Mouse (Mus musculus): ENCODE measurements at regions not wholly inside any gene's neighbourhood (a gene's known extent, or its start where the extent isn't known, plus 50 kb on each side); places are given as distances from the start of the nearest gene placed in this dataset.

- H3K4me2 ChIP-seq: no peak overlapping the region
- H3K9ac ChIP-seq (ENCODE audit: low read length): no peak overlapping the region
- no peaks in the 10 kb centered on the region for H3K9me3 ChIP-seq (ENCODE audit: control insufficient read depth, low read length)
- peak; percentile 83 for DNase-seq (ENCODE audit: low spot score, missing footprints)
- H3K27me3 ChIP-seq (ENCODE audit: control insufficient read depth, insufficient read depth, low read length): no peaks in the 10 kb centered on the region
- H3K4me1 ChIP-seq (ENCODE audit: control insufficient read depth, insufficient read depth, low read length): no peaks in the 10 kb centered on the region
- no peaks in the 10 kb centered on the region for H3K36me3 ChIP-seq (ENCODE audit: control insufficient read depth, insufficient read depth, low read length)
- no peak overlapping the region for H3K27ac ChIP-seq (ENCODE audit: low read depth, low read length)
- H3K4me3 ChIP-seq (ENCODE audit: low read depth, low read length): no peak overlapping the region
- ATAC-seq (ENCODE audit: low FRiP score): no peak
- WGBS: 81% methylated on average over 28 of the region's 28 CpGs
Observed at GRCm38 (mm10) chr15:93824729-93825694, 229.3 kb upstream of the Prickle1 start.

GRCm38 (mm10) chr15:93821236-93821635 lies 225.5 kb upstream of the Prickle1 start:
- no peak overlapping the region for H3K4me2 ChIP-seq
- H3K27me3 ChIP-seq (ENCODE audit: control insufficient read depth, insufficient read depth, low read length): no peaks in the 10 kb centered on the region
- no peaks in the 10 kb centered on the region for H3K9me3 ChIP-seq (ENCODE audit: control insufficient read depth, low read length)
- H3K27ac ChIP-seq (ENCODE audit: low read depth, low read length): no peak overlapping the region
- H3K4me3 ChIP-seq (ENCODE audit: low read depth, low read length): no peak overlapping the region
- no peaks in the 10 kb centered on the region for H3K4me1 ChIP-seq (ENCODE audit: control insufficient read depth, insufficient read depth, low read length)
- 91% methylated on average over 6 of the region's 6 CpGs for WGBS
- no peaks in the 10 kb centered on the region for H3K36me3 ChIP-seq (ENCODE audit: control insufficient read depth, insufficient read depth, low read length)
- DNase-seq (ENCODE audit: low spot score, missing footprints) (no peak), ATAC-seq (ENCODE audit: low FRiP score) (no peak)
- H3K9ac ChIP-seq (ENCODE audit: low read length): no peak overlapping the region

- Histone ChIP-seq H3K27ac (ENCODE audit: low read depth, low read length) (no peak overlapping the region), H3K4me3 (ENCODE audit: low read depth, low read length) (no peak overlapping the region), H3K27me3 (ENCODE audit: control insufficient read depth, insufficient read depth, low read length) (no peaks in the 10 kb centered on the region), H3K4me1 (ENCODE audit: control insufficient read depth, insufficient read depth, low read length) (no peaks in the 10 kb centered on the region), H3K4me2 (no peak overlapping the region), H3K36me3 (ENCODE audit: control insufficient read depth, insufficient read depth, low read length) (no peaks in the 10 kb centered on the region), H3K9ac (ENCODE audit: low read length) (no peak overlapping the region), H3K9me3 (ENCODE audit: control insufficient read depth, low read length) (no peaks in the 10 kb centered on the region)
- WGBS: 84% methylated on average over 7 of the region's 7 CpGs
- ATAC-seq (ENCODE audit: low FRiP score) (no peak), DNase-seq (ENCODE audit: low spot score, missing footprints) (no peak)
Observed at GRCm38 (mm10) chr15:93812011-93812410, 216.3 kb upstream of the Prickle1 start.

GRCm38 (mm10) chr15:93807993-93808392 lies 212.3 kb upstream of the Prickle1 start:
- no peak for DNase-seq (ENCODE audit: low spot score, missing footprints)
- no peaks in the 10 kb centered on the region for H3K4me1 ChIP-seq (ENCODE audit: control insufficient read depth, insufficient read depth, low read length)
- no peak overlapping the region for H3K9ac ChIP-seq (ENCODE audit: low read length)
- WGBS: 90% methylated on average over 8 of the region's 8 CpGs
- no peaks in the 10 kb centered on the region for H3K9me3 ChIP-seq (ENCODE audit: control insufficient read depth, low read length)
- H3K4me2 ChIP-seq: no peak overlapping the region
- no peak overlapping the region for H3K4me3 ChIP-seq (ENCODE audit: low read depth, low read length)
- no peaks in the 10 kb centered on the region for H3K36me3 ChIP-seq (ENCODE audit: control insufficient read depth, insufficient read depth, low read length)
- no peak for ATAC-seq (ENCODE audit: low FRiP score)
- H3K27ac ChIP-seq (ENCODE audit: low read depth, low read length): no peak overlapping the region
- no peaks in the 10 kb centered on the region for H3K27me3 ChIP-seq (ENCODE audit: control insufficient read depth, insufficient read depth, low read length)

GRCm38 (mm10) chr15:93807505-93807904 lies 211.8 kb upstream of the Prickle1 start:
- Histone ChIP-seq H3K36me3 (ENCODE audit: control insufficient read depth, insufficient read depth, low read length) (no peaks in the 10 kb centered on the region), H3K4me1 (ENCODE audit: control insufficient read depth, insufficient read depth, low read length) (no peaks in the 10 kb centered on the region), H3K27ac (ENCODE audit: low read depth, low read length) (no peak overlapping the region), H3K4me2 (no peak overlapping the region), H3K4me3 (ENCODE audit: low read depth, low read length) (no peak overlapping the region), H3K9me3 (ENCODE audit: control insufficient read depth, low read length) (no peaks in the 10 kb centered on the region), H3K27me3 (ENCODE audit: control insufficient read depth, insufficient read depth, low read length) (no peaks in the 10 kb centered on the region), H3K9ac (ENCODE audit: low read length) (no peak overlapping the region)
- ATAC-seq (ENCODE audit: low FRiP score) (no peak), DNase-seq (ENCODE audit: low spot score, missing footprints) (no peak)
- 91% methylated on average over 8 of the region's 8 CpGs for WGBS

GRCm38 (mm10) chr15:93804703-93805102 lies 209.0 kb upstream of the Prickle1 start:
- DNase-seq (ENCODE audit: low spot score, missing footprints) (no peak), ATAC-seq (ENCODE audit: low FRiP score) (no peak)
- no peak overlapping the region for H3K4me2 ChIP-seq
- H3K27me3 ChIP-seq (ENCODE audit: control insufficient read depth, insufficient read depth, low read length): no peaks in the 10 kb centered on the region
- H3K36me3 ChIP-seq (ENCODE audit: control insufficient read depth, insufficient read depth, low read length): no peaks in the 10 kb centered on the region
- no peaks in the 10 kb centered on the region for H3K4me1 ChIP-seq (ENCODE audit: control insufficient read depth, insufficient read depth, low read length)
- H3K9ac ChIP-seq (ENCODE audit: low read length): no peak overlapping the region
- no peaks in the 10 kb centered on the region for H3K9me3 ChIP-seq (ENCODE audit: control insufficient read depth, low read length)
- no peak overlapping the region for H3K27ac ChIP-seq (ENCODE audit: low read depth, low read length)
- 91% methylated on average over 9 of the region's 9 CpGs for WGBS
- no peak overlapping the region for H3K4me3 ChIP-seq (ENCODE audit: low read depth, low read length)

- Histone ChIP-seq H3K4me3 (ENCODE audit: low read depth, low read length) (no peak overlapping the region), H3K27ac (ENCODE audit: low read depth, low read length) (no peak overlapping the region), H3K4me2 (no peak overlapping the region), H3K9me3 (ENCODE audit: control insufficient read depth, low read length) (no peaks in the 10 kb centered on the region), H3K9ac (ENCODE audit: low read length) (no peak overlapping the region), H3K27me3 (ENCODE audit: control insufficient read depth, insufficient read depth, low read length) (no peaks in the 10 kb centered on the region), H3K36me3 (ENCODE audit: control insufficient read depth, insufficient read depth, low read length) (no peaks in the 10 kb centered on the region), H3K4me1 (ENCODE audit: control insufficient read depth, insufficient read depth, low read length) (no peaks in the 10 kb centered on the region)
- 91% methylated on average over 9 of the region's 9 CpGs for WGBS
- ATAC-seq (ENCODE audit: low FRiP score) (no peak), DNase-seq (ENCODE audit: low spot score, missing footprints) (no peak)
Observed at GRCm38 (mm10) chr15:93790531-93790930, 194.8 kb upstream of the Prickle1 start.

- Histone ChIP-seq H3K27me3 (ENCODE audit: control insufficient read depth, insufficient read depth, low read length) (no peaks in the 10 kb centered on the region), H3K36me3 (ENCODE audit: control insufficient read depth, insufficient read depth, low read length) (no peaks in the 10 kb centered on the region), H3K27ac (ENCODE audit: low read depth, low read length) (no peak overlapping the region), H3K4me1 (ENCODE audit: control insufficient read depth, insufficient read depth, low read length) (no peaks in the 10 kb centered on the region), H3K4me3 (ENCODE audit: low read depth, low read length) (no peak overlapping the region), H3K9me3 (ENCODE audit: control insufficient read depth, low read length) (no peaks in the 10 kb centered on the region), H3K9ac (ENCODE audit: low read length) (no peak overlapping the region), H3K4me2 (no peak overlapping the region)
- WGBS: 88% methylated on average over 3 of the region's 3 CpGs
- DNase-seq (ENCODE audit: low spot score, missing footprints) (no peak), ATAC-seq (ENCODE audit: low FRiP score) (no peak)
Observed at GRCm38 (mm10) chr15:93789762-93790161, 194.1 kb upstream of the Prickle1 start.

- no peak overlapping the region for H3K4me2 ChIP-seq
- no peak overlapping the region for H3K4me3 ChIP-seq (ENCODE audit: low read depth, low read length)
- 88% methylated on average over 6 of the region's 6 CpGs for WGBS
- no peaks in the 10 kb centered on the region for H3K9me3 ChIP-seq (ENCODE audit: control insufficient read depth, low read length)
- ATAC-seq (ENCODE audit: low FRiP score) (no peak), DNase-seq (ENCODE audit: low spot score, missing footprints) (no peak)
- H3K27ac ChIP-seq (ENCODE audit: low read depth, low read length): no peak overlapping the region
- no peak overlapping the region for H3K9ac ChIP-seq (ENCODE audit: low read length)
- H3K27me3 ChIP-seq (ENCODE audit: control insufficient read depth, insufficient read depth, low read length): no peaks in the 10 kb centered on the region
- H3K36me3 ChIP-seq (ENCODE audit: control insufficient read depth, insufficient read depth, low read length): no peaks in the 10 kb centered on the region
- H3K4me1 ChIP-seq (ENCODE audit: control insufficient read depth, insufficient read depth, low read length): no peaks in the 10 kb centered on the region
Observed at GRCm38 (mm10) chr15:93787361-93787760, 191.7 kb upstream of the Prickle1 start.

All from midbrain, embryonic 11.5 days (tissue).